Mouse (Mus musculus): ENCODE data around the gene Olfr530.

- TF ChIP-seq CTCF (IDR thresholded peaks at IDR 0.05; ENCODE audit: insufficient read depth, low read depth, low read length), result no peak
- TF ChIP-seq POLR2A (IDR thresholded peaks at IDR 0.05; ENCODE audit: insufficient read depth, low read depth, low read length), result no peak
Observed at GRCm38 (mm10) chr7:140329766-140330304, 46.3 kb downstream of the Olfr530 start.

Data from olfactory bulb, adult 2 months (tissue).